Mouse (Mus musculus) liver, postnatal 0 days (tissue): ENCODE results near the gene Orai1.

Experiments used
- CTCF ChIP-seq: sonication (generic); IDR thresholded peaks from 2 replicates; pipeline ENCODE4 v1.5.1; 2016; ENCODE audit warnings: antibody characterized with exemption, low read depth
- EP300 ChIP-seq: IDR thresholded peaks from 2 replicates; pipeline ENCODE4 v1.6.1; 2016; ENCODE audit warnings: antibody characterized with exemption, low read depth, mild to moderate bottlenecking

DNA sequence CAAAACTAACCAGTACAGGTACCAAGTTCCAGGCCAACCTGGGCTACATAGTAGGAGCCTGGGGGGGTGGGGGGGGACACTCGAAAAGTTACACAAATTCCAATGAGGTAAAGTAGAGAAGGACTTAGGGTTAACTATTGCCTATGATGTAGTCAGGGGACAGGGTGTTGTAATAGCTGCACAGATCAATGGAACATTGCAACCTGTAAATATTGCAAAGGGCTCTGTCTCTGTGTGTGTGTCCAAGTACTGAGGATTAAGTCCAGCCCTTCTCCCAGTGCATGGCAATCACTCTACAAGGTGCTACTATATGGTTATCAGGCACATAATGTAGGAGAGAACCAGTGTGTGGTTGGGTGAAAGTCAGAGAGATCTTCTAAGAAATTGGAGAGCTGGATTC, 14.0 kb upstream of the Orai1 start:
- TF ChIP-seq CTCF (no peak), EP300 (peak; percentile 25; the same call in 1 of the 2 replicates)
